Mouse (Mus musculus): Measurements from ENCODE around the gene Bcar1. TPM values are rescaled to one million over a fixed set of nuclear protein-coding genes. Genes with fewer than 3 reads are reported as not detected.

The Bcar1 gene
- not detected for total RNA-seq (2023)

DNA sequence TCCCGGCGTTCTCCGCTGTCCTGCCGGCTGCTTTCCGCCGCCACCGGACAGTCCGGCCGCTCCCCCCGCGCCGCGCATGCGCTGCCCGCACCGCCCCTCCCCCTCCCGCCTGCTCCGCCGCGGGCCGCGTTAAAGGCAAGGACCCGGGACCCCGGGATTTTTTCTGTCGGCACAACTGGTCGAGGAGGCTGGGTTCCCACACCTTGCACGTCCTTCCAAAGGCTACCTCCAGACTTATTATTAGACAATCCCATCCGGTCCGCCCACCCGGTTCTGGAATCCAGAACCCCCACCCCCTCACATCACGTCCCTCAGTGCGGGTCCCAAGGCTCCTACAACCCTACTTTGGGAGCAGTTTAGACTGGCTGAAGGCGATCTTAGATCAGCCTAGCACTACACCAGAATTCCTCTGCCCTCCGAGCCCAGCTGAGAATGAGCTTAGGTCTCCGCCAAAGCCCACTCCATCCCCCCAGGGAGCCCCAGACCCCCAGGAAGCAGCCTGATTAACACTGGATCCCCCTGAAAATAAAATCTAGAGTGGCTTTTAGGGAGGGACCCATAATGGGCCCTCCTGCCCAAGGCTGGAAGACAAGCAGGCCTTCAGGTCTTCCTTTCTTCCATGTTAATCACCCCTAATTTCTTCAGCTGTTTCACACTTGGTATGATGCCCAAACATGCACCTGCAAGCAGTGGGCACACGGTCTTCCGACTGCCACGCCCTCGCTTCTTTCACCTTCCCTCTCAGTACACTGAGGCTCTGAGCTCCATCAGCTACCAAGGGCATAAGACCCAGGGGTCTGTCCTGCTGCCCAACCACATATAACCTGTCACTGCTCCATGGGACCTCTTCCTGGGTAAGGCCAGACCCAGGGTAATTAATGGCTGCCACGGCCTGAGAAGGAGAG is at the start of gene Bcar1:
Gene Bcar1 (minus strand): TSS at position 18 of the 905 bp plus-strand sequence.

DNA sequence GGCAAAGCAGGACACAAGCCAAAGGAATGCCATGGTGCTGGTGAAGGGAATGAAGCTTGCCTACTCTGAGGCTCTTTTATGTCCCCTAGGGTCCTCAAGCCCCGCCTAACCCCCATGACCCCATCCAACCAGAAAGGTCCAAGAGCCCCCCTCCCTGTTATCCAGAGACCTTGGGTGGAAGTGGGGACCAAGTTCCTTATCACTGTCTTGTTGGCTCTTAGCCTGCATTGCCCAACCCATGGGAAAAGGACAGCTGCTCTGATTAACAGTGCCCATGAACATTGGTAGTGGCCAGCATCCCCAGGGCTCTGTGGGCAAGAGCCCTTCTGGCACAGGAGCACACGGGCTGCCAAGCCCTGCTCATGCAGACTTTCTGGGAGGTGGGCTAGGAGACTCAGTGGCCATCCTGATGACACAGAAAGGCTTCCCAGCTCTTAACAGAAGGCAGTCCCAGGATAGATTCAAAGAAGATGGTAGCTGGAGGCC is 52.6 kb downstream of the Bcar1 start, which contains the start of gene Ctrb1:
Gene Ctrb1 (minus strand): TSS at position 51 of the 486 bp plus-strand sequence.

Other genes starting within 250 kb of the Bcar1 start
- gene Wdr59, start 221.7 kb downstream of the Bcar1 start, total RNA-seq (2023) = 1 to 10 TPM; 5.3 to 6.2 TPM
- gene Znrf1, start 207.7 kb downstream of the Bcar1 start, total RNA-seq (2023) = 100 to 1,000 TPM; 159 to 166 TPM
- not detected for gene Ldhd, start 113.4 kb downstream of the Bcar1 start, total RNA-seq (2023)
- 1 to 10 TPM; 2.7 to 3.4 TPM for gene Zfp1, start 100.4 kb downstream of the Bcar1 start, total RNA-seq (2023)
- gene Ctrb1, start 52.8 kb downstream of the Bcar1 start, total RNA-seq (2023) = not detected
- 10 to 100 TPM; 26.4 to 26.6 TPM for gene Cfdp1, start 110.5 kb upstream of the Bcar1 start, total RNA-seq (2023)
- gene Tmem170, start 132.9 kb upstream of the Bcar1 start, total RNA-seq (2023) = 1 to 10 TPM; 3.1 TPM
- not detected for gene Chst5, start 166.6 kb upstream of the Bcar1 start, total RNA-seq (2023)
- gene Tmem231, start 190.1 kb upstream of the Bcar1 start, total RNA-seq (2023) = under 1 TPM; 0.42 to 0.92 TPM
- 10 to 100 TPM; 83.3 to 92.3 TPM for gene Gabarapl2, start 196.9 kb upstream of the Bcar1 start, total RNA-seq (2023)
- gene Adat1, start 248.5 kb upstream of the Bcar1 start, total RNA-seq (2023) = under 1 TPM; 0.83 to 0.97 TPM

Measured in neutrophil, adult 83 days (primary cell).